Mouse (Mus musculus) right cerebral cortex, postnatal 36 days (tissue): ENCODE measurements around the gene Sparcl1.

Experiments used
- DNase-seq, 2 experiments: peaks; one replicate each; pipeline ENCODE4 v3.0.0; 2022; ENCODE audit warnings: low spot score in 2 of 2, mixed read lengths in 1 of 2

The Sparcl1 gene

DNA sequence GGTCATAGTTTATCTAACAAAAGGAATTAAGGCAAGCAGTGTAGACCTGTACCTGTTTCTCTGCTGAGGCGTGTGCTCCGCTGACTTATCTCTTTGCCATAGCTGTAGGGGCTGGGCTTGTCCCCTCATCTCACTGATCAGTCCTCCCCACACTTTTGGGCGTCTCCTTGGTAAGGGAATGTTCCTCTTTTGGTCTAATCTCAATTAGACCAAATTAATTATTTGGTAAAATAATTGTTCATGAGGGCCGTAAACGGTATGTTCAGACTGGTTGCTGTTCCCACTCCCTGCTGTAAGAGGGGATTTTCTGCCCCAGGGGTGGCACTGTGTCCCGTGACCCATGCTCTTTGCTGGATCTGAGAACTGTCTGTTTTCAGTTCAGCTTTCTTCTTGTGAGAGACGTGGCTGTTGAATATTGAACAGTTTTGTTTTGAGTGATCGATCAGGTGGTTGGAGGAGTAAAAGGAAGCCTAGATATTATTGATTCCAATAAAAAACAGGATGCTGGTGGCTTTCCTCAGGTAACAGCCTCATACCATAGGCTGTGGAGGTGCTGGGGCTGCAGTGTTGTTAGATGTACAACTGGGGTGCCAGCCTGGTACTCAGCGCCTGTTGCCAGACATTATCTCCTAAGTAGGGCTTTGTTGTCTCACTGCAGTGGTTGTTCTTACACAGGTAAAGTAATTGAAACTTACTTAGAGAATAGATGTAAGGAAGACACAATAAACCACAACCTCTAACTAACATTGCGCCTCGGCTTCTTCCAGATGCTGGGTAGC lies 50.6 kb downstream of the Sparcl1 start:
- DNase-seq, result no peak

DNA sequence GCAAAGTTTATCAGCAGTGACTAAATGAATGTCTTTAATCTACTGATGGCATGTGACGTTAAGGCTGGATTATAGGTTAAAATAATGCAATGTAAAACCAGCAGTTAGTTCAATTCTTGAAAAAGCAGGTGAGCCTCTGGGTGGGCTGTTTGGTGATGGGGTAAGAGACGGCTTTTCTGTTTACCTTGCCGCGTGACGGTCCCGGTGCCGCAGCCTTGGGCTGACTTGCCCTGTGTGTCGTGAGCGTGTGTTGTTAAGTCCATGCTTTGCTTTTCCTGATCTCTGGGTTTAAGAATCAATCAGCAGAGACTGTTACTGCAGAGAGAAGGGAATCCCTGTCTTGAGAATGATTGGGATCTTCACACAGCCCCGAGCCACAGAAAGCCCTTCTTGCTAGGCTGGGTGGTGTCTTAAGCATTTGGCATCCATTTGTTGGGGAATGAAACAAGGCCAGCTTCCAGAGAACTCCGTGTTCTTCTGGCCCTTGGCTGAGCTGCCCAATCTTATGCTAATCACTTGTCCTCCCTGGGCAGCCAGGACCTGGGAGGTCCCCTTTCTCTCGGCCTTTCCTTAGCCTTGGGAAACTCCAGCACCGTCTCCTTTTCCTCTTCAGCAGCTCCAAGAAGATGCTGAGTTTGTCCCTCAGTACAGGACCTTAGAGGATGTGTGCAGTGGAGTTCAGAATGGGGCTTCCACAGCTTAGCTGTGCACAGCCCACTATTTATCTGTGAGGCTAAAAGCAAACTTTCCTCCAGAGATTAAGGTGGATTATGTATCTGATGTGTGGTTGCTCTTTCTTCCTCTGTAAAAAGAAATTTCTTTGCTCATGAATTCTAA lies 51.4 kb downstream of the Sparcl1 start:
- peak in 1 of 2 experiments; percentile 47 for DNase-seq

DNA sequence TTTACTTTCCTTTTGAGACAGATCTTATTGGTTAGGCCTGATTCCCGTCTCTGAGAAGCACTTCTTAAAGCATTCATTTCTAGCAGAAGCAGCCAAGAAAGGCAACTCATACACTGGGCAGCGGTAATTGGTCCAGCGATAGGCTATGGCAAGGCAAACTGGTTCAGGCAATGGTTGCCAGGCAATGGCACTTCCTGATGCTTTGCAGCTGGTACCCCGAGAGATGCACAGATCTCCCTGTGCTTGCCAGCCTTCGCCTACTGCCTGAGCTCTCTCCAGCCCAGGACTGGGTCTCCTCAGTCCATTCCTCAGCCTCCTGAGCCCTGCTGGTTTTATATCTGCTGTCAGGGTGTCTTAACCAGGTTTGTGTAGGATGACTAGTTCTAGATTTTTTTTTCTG lies 53.1 kb downstream of the Sparcl1 start:
- DNase-seq, result no peak

DNA sequence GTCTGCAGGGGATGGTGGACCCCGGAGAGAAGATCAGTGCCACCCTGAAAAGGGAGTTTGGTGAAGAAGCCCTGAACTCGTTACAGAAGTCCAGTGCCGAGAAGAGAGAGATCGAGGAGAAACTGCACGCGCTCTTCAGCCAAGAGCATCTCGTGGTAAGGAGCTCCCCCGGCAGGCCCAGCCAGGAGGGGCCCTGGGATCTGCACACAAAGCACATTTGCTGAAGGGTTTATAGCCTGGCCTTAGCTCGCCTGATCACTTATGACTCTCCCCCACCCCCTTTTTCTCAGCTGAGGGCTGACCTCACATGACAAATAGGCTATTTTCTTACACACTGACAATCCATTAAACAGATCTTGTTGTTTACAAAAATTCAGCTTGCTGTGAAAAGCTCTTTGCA lies 53.9 kb downstream of the Sparcl1 start:
- DNase-seq, result no peak

DNA sequence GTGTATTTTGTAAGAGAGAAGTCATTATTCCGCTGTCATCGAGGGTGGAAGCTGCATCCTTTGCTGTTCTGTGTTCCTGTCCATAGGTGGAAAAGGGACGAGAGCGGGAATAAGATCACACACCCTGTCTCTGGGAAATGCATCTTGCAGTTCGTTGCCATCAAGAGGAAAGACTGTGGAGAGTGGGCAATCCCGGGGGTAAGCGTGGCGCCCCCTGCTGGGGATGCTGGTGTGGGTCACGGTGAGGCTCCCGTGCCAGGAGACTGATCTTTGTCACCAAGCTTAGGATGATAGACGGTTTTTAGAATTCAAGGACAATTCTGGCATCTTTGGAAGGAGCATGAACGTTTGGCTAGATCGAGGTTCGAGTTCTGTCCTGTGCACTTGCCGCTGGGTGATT lies 55.5 kb downstream of the Sparcl1 start:
- no peak for DNase-seq

DNA sequence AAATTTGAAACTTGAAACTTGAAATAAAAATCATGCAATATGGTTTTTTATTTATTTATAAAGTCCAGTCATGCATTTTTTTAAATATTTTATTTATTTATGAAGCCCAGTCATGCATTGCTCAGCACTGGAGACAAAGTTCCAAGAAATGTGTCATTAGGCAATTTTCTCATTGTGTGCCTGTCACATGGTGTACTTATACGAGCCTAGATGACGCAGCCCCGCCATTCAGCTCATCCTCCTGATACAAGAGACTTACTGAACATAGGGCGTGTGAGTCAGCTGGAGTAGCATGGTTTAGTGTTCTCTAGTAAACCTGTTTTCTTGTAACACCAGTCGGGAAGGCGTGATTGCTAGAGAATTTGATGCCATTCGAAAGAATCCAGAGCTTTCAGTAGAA lies 57.2 kb downstream of the Sparcl1 start:
- no peak for DNase-seq

DNA sequence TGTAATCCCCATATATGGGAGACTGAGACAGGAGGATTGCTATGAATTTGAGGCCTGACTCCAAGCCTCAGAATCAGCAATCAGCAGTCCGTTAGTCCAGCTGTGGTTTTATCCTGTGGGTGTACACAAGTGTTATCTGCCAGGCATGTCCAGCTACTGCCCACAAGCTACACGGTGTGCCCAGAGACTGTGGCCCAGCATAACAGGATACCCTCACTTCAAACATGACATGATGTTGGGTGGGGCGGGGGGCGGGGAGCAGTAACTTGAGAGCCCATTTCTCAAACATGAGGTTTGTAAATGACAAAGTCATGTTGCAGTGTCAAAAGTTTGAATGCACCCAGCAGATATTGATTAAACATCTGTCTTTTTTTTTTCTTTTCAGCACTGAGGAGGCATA lies 57.7 kb downstream of the Sparcl1 start:
- DNase-seq, result no peak

DNA sequence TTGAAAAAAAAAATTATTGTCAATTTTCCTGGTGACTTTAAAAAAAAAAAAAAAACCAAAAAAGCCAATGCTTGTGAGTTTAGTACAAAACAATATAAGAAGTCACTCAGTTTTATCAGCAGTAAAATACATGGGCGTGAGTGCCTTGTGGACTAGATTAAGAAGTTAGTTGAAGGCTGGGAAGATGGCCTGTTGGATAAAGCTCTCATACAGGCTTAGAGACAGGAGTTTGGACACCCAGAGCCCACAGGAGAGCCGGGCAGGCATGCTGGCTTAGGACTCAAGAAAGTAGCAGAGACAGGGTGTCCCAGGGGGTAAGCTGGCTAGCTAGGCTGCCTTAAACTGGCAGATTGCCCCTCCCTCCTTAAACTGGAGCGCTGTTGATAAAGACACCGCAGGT lies 58.6 kb downstream of the Sparcl1 start:
- no peak for DNase-seq

DNA sequence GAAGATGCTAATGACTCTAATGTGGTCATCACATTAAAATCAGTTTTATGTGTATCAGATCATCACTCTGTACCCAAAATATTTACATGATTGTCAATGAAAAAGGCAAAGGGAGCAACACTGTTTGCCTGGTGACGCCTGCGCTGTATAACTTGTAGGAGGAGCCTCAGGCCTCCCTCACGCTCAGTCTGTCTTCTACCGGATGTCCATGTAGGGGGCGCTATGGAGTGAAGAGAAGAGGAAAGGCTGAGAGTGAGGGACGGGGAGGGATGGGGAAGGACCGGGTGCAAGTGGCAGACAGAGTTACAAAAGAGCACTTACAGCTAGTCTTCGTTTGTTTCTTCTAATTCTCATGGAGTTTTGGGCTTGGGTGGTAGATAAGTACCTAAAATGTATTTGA lies 60.6 kb downstream of the Sparcl1 start:
- no peak for DNase-seq

DNA sequence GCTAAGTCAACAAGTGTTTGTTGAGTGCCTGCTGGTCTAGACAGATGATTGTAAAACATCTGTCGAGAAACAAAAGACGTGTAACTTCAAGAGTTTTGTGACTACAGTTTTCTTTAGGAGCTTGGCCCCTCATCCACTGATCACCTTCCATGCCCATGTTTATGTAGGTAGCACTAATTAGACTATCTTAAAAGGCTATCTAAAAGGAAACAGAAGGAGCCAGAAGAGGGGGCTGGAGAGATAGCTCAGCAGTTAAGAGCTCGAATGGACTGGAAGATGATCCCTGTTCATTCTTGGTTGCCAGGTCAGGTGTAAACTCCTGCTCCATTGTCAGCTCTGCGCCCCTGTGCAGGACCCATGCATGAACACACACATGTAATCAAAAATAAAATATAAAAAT lies 65.4 kb downstream of the Sparcl1 start:
- DNase-seq, result no peak

DNA sequence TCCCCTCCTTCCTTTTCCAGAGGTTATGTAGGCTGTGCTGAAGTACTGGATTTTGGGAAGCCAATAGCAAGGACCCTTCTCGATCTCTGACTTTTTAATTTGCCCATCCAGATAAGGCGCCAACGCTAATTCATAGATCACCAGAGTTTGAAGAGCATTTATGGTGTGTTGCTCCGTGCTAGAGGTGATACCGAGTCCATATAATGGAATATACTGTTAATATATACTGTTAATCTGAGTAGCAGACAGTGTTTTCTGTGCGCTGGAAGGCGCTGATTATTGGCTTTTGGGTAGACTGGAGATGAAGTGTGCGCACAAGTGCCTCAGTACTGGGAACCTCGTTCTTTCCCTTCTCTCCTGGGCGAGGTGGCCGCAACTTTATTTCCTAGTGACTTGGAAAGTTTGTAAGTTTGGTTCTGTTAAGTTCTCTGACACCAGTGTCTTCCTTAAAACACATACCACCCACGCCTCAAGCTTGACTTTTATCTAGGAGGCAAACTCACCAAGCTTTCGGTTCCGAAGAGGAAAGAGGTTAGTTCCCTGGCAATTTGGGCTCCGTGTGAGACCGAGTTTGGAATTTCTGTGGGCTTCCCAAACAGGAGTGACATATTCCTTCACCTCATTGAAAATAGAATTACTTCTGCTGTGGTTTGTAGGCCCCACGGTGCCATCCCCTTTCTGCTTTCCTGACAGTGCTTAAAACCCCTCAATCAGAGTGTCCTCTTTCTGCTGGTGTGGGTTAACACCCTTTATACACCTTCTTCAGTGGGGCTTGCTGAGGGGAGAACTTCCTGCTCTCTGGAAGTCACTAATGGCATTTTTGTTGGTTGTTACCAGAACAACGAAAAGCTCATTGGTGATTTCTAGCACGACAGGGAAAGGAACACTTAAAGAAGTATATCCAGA lies 66.1 kb downstream of the Sparcl1 start:
- no peak for DNase-seq

DNA sequence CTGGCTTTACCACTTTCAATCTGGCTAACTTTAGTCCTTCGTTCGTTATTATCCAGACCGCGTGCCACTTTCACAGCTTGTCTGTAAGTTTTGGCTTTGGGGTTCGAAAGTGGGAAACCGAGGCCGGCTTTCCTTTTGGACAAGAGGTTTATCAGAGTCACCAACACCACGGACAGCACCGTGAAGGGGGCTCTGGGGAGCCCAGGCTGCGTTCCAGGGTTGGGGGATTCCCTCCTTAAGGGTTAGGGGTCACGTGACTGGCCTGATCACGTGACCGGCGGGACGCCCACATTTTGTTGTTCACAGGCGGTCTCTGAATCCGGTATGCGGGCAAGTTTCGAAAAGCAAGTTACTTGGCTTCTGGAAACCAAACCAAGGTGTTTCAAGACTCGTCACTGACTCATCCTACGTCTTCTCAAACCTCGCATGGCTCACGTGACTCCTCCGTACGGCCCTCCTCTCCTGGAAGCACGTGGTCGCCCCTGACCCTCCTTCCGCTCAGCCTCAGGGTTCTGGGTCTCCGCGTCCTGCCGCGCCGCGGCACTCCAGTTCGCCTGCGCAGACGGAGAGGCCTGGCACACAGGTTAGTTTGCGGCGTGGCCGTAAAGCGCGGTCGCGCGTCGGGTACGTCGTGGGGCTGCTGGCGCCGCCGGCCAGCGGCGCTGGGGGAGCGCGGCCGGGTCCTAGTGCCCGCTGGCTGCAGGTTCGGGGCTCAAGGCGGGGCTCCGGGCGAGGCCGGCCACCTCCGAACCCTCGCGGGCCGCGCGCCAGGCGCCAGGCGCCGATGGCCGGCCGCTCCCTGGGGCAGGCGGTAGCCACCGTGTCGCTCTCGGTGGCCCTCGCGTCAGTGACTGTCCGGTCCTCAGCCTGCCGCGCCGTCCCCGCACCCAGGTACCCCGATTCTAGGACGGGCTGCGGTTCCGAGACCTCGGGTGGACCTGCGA lies 67.0 kb downstream of the Sparcl1 start, which contains the start of gene Nudt9:
Gene Nudt9, plus strand, starts transcription at position 51 of the 944 bp plus-strand sequence.
- DNase-seq, result peak; percentile 98

DNA sequence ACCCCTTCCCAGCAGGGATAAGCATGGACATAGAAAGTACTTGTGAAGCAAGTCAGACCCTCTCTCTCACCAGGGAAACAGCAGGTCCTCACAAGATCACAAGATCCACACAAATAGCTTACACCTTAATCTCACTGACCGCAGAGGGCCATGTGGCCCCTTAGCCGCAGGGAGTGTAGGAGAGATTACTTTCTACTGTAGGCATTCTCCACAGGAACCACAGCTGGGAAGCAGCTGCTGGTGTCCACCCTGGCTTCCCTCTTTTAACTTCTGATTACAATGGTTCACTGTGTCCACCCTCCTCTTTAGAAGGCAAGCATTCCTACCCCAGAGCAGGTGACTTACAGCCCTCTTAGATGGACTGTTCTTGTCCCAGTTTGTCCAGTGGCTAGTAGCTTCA lies 69.8 kb downstream of the Sparcl1 start:
- no peak for DNase-seq

DNA sequence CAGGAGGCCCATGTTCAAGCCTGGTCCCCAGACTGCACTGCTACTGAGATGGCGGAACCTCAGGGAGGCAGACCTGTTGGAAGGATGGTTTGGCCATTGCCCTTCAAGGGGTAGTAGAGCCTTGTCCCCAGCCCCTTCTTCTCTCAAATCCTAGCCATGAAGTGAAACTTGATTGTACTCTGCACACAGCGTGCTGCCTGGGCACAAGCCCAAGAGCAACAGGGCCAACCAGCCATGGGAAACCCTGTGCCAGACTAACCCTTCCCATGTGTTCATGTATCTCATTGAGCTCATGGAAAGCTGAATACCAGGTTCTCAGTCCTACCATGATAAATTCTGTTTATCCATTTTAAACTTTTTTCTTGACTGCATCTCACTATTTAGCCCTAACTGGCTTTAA lies 70.6 kb downstream of the Sparcl1 start:
- DNase-seq, result no peak

DNA sequence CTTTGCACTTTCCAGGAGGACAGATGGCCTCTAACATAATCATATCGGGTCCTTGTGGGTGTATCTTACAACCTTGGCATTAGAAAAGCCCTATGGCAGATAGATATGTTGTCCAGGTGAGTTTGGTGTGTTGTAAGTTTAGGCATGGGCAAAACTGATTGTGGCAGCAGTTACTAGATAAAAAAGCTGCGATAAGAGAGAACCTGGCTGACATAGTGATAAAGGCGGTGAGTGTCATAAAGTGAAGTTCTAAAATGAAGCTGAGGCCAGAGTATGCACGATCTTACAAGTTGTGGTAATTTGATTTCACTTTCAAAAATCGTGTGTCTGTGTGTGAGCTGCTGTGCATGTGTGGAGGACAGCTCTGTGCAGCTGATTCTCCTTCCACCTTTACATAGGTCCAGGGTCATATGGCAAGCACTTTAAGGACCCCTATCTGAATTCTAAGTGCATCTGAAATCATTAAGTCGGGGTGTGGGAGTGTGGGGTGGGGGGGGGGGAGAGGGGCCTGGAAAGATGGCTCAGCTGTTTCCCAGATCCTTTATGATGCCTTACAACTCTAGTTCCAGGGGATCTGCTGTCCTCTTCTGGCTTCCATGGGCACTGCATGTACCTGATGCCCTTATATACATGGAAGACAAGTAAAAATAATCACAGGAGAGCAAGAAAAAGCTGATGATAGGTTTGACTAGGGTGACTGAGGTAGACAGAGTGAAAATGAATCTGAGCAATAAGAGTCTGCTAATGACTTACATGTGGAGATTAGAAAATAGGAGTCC lies 74.2 kb downstream of the Sparcl1 start:
- DNase-seq, result peak in 1 of 2 experiments; percentile 32

DNA sequence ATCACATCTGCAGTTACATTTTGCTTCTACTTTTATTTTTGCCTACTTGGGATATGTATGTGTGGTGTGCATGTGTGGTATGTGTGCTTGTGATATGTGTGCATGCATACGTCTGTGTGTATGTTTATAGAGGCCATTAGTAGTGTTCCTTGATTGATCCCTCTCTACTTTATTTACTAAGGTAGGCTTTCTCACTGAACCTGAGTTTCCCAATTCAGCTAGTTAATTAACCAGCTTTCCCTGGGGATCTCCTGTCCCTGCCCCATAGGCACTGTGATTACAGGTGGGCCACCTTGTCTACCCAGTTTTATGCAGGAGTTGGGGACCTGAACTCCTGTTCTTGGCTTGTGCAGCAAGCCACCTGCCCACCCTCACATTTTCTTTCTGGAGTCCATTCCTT lies 76.8 kb downstream of the Sparcl1 start:
- no peak for DNase-seq

DNA sequence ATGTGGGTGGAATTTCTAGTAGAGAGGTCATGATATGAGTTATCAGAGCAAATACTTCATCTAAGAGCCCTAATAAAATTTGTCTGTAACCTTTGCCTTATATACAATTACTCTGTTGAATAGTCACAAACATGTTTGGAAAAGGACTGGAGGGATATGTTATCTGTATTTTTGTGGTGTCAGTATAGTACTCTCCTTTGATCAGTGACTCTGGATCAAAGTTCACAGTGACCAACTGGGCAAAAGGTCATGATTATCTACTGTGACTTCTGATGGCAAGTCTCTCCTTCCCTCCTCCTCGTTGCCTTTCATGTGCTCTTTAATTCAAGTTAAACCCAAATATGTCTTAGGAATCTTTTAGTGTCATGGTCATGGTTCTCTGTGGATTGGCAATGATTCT lies 77.7 kb downstream of the Sparcl1 start:
- DNase-seq, result no peak

DNA sequence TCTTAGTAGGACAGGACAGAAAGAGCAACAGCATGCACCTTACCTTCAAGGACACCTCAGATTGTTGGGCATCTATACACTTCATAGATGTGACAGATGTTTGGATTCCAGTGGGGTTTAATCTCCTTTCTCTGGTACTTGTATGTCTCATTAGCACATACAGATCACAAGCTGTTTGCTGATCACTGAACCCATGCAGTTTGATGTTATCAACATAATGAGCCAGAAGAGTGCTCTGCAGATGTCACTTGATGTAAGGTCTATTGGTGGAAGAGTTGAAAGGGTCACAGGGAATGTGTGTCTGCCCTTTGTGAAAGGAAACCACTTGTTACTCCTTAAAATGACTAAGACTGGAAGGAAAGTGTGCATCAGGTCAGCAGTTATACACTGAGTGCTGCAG lies 78.5 kb downstream of the Sparcl1 start:
- no peak for DNase-seq

DNA sequence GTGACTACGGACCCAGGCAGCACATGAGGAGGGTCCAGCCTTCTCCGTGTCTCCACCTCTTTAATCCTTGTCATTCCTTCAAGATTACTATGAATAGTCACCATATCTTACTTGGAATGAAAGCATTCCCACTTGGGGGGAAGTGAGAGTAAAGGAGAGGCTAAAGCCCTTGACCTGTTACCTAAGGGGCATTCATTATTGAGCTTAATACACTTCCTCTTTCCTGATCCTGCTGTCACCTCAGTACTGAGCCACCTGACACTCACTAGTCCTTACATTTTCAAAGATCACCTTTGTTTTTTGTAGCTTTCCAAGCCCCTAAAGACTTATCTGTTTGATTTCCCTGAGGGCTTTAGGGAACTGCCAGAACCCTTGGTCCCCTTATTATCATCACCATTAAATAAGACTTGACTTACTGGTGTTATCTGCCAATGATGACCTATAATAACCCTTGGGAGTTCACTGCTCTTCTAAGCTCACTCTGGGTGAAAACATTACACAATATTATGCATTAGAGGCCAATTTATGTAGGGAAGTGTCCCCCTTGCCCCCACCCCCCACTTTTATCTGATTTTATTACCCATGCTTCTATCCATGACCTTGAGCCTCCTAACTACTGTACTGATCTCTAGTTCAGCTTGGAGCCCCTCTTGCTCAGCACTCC lies 81.0 kb downstream of the Sparcl1 start:
- no peak for DNase-seq
